Mouse (Mus musculus): ENCODE measurements at regions not wholly inside any gene's neighbourhood (a gene's known extent, or its start where the extent isn't known, plus 50 kb on each side); places are given as distances from the start of the nearest gene placed in this dataset.

GRCm38 (mm10) chr10:67644280-67644679 is 95.5 kb upstream of the Ado start:
- Histone ChIP-seq H3K27me3 (replicated peaks) (no peaks in the 10 kb centered on the region), H3K4me3 (no peak overlapping the region), H3K9me3 (replicated peaks) (no peaks in the 10 kb centered on the region), H3K4me2 (no peak overlapping the region), H3K4me1 (replicated peaks) (peaks cover 6% of the 10 kb centered on the region), H3K9ac (no peak overlapping the region), H3K36me3 (no peaks in the 10 kb centered on the region), H3K27ac (ENCODE audit: poor library complexity, severe bottlenecking) (0 out of 2 replicates have a peak overlapping the region, but pooled peaks have one; percentile 21)
- peak; percentile 53; the same call in 1 of the 2 replicates for ATAC-seq (ENCODE audit: insufficient number of reproducible peaks, low FRiP score)
- WGBS = 16% methylated on average over 1 of the region's 1 CpGs

GRCm38 (mm10) chr10:67643685-67644084 is 94.9 kb upstream of the Ado start:
- no peaks in the 10 kb centered on the region for H3K27me3 ChIP-seq (replicated peaks)
- no peaks in the 10 kb centered on the region for H3K9me3 ChIP-seq (replicated peaks)
- H3K4me2 ChIP-seq = no peak overlapping the region
- H3K36me3 ChIP-seq = no peaks in the 10 kb centered on the region
- WGBS = 26% methylated on average over 7 of the region's 7 CpGs
- H3K9ac ChIP-seq = no peak overlapping the region
- no peak overlapping the region for H3K4me3 ChIP-seq
- H3K4me1 ChIP-seq (replicated peaks) = peaks cover 6% of the 10 kb centered on the region
- no peak overlapping the region for H3K27ac ChIP-seq (ENCODE audit: poor library complexity, severe bottlenecking)
- ATAC-seq (ENCODE audit: insufficient number of reproducible peaks, low FRiP score) = no peak

GRCm38 (mm10) chr10:67637339-67637738 is 88.6 kb upstream of the Ado start:
- ATAC-seq (ENCODE audit: insufficient number of reproducible peaks, low FRiP score) = no peak
- H3K27me3 ChIP-seq (replicated peaks) = no peaks in the 10 kb centered on the region
- no peak overlapping the region for H3K27ac ChIP-seq (ENCODE audit: poor library complexity, severe bottlenecking)
- H3K36me3 ChIP-seq = no peaks in the 10 kb centered on the region
- no peak overlapping the region for H3K9ac ChIP-seq
- no peak overlapping the region for H3K4me3 ChIP-seq
- no peak overlapping the region for H3K4me2 ChIP-seq
- no peaks in the 10 kb centered on the region; the same call in 1 of the 2 replicates for H3K4me1 ChIP-seq (replicated peaks)
- 64% methylated on average over 5 of the region's 5 CpGs for WGBS
- H3K9me3 ChIP-seq (replicated peaks) = 0 out of 2 replicates have a peak, but pooled peaks cover 4% of the 10 kb centered on the region

- no peak for ATAC-seq (ENCODE audit: insufficient number of reproducible peaks, low FRiP score)
- Histone ChIP-seq H3K9ac (no peak overlapping the region), H3K4me3 (peak overlapping the region; percentile 30), H3K27me3 (replicated peaks) (no peaks in the 10 kb centered on the region), H3K27ac (ENCODE audit: poor library complexity, severe bottlenecking) (no peak overlapping the region), H3K4me1 (replicated peaks) (no peaks in the 10 kb centered on the region; the same call in 1 of the 2 replicates), H3K9me3 (replicated peaks) (0 out of 2 replicates have a peak, but pooled peaks cover 4% of the 10 kb centered on the region), H3K36me3 (no peaks in the 10 kb centered on the region), H3K4me2 (peak overlapping the region; percentile 60)
- 3% methylated on average over 13 of the region's 13 CpGs for WGBS
Measured at GRCm38 (mm10) chr10:67636569-67636968, 87.8 kb upstream of the Ado start.

DNA sequence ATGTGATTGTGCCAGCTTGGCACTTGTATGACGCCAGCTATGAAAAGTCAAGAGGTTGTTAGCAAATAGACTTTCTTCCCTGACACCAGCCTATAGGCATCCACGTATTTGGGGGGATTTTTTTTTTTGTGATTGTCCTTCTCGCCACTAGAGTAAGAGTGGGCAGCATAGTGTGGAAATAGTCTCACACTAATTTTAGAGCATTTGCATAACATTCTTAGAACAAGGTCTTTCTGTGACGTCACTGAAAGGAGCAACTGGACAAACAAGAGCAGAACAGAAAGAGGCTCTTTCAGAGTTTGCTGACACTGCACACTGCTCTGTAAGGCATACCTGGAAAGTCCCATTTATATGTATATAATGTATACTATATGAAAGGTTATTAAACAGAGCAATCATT is 86.0 kb upstream of the Ado start:
- H3K4me3 ChIP-seq = no peak overlapping the region
- H3K27me3 ChIP-seq (replicated peaks) = no peaks in the 10 kb centered on the region
- WGBS = 68% methylated on average over 4 of the region's 4 CpGs
- H3K9me3 ChIP-seq (replicated peaks) = 0 out of 2 replicates have a peak, but pooled peaks cover 4% of the 10 kb centered on the region
- ATAC-seq (ENCODE audit: insufficient number of reproducible peaks, low FRiP score) = no peak
- no peak overlapping the region for H3K9ac ChIP-seq
- H3K36me3 ChIP-seq = no peaks in the 10 kb centered on the region
- H3K4me2 ChIP-seq = no peak overlapping the region
- H3K27ac ChIP-seq (ENCODE audit: poor library complexity, severe bottlenecking) = no peak overlapping the region
- no peaks in the 10 kb centered on the region; the same call in 1 of the 2 replicates for H3K4me1 ChIP-seq (replicated peaks)

GRCm38 (mm10) chr10:67633063-67633462 is 84.3 kb upstream of the Ado start:
- 0 out of 2 replicates have a peak, but pooled peaks cover 4% of the 10 kb centered on the region for H3K9me3 ChIP-seq (replicated peaks)
- ATAC-seq (ENCODE audit: insufficient number of reproducible peaks, low FRiP score) = no peak
- no peak overlapping the region for H3K27ac ChIP-seq (ENCODE audit: poor library complexity, severe bottlenecking)
- H3K4me1 ChIP-seq (replicated peaks) = no peaks in the 10 kb centered on the region; the same call in 1 of the 2 replicates
- 92% methylated on average over 7 of the region's 7 CpGs for WGBS
- no peak overlapping the region for H3K4me3 ChIP-seq
- H3K27me3 ChIP-seq (replicated peaks) = no peaks in the 10 kb centered on the region
- H3K4me2 ChIP-seq = no peak overlapping the region
- H3K36me3 ChIP-seq = no peaks in the 10 kb centered on the region
- no peak overlapping the region for H3K9ac ChIP-seq

GRCm38 (mm10) chr10:67623338-67623737 is 74.6 kb upstream of the Ado start:
- Histone ChIP-seq H3K27me3 (replicated peaks) (no peaks in the 10 kb centered on the region), H3K9me3 (replicated peaks) (no peaks in the 10 kb centered on the region), H3K4me3 (no peak overlapping the region), H3K4me1 (replicated peaks) (no peaks in the 10 kb centered on the region), H3K36me3 (no peaks in the 10 kb centered on the region), H3K9ac (no peak overlapping the region), H3K27ac (ENCODE audit: poor library complexity, severe bottlenecking) (no peak overlapping the region), H3K4me2 (no peak overlapping the region)
- no peak for ATAC-seq (ENCODE audit: insufficient number of reproducible peaks, low FRiP score)
- WGBS = 82% methylated on average over 12 of the region's 12 CpGs

DNA sequence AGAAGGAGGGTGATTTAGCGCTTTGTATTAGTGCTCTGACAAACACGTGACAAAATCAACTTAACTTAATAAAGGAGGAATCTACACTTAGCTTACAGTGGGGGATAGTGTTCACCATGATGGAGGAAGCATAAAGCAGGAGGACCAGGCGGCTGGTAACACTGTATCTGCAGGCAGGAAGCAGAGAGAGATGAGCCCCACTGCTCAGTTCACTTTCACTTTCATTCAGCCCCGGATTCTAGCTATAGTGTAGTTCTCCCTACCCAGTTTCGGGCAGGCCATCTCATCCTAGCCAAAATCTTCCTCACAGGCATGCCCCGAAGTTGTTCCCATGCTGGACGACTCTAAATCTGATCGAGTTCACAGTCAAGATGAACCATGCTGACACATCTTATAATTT is 71.3 kb upstream of the Ado start:
- H3K27me3 ChIP-seq (replicated peaks) = no peaks in the 10 kb centered on the region
- H3K9me3 ChIP-seq (replicated peaks) = no peaks in the 10 kb centered on the region
- no peak overlapping the region for H3K27ac ChIP-seq (ENCODE audit: poor library complexity, severe bottlenecking)
- no peak overlapping the region for H3K9ac ChIP-seq
- H3K4me3 ChIP-seq = no peak overlapping the region
- no peak for ATAC-seq (ENCODE audit: insufficient number of reproducible peaks, low FRiP score)
- WGBS = 73% methylated on average over 8 of the region's 8 CpGs
- no peaks in the 10 kb centered on the region for H3K36me3 ChIP-seq
- no peak overlapping the region for H3K4me2 ChIP-seq
- H3K4me1 ChIP-seq (replicated peaks) = no peaks in the 10 kb centered on the region

- no peak for ATAC-seq (ENCODE audit: insufficient number of reproducible peaks, low FRiP score)
- Histone ChIP-seq H3K4me2 (no peak overlapping the region), H3K4me1 (replicated peaks) (0 out of 2 replicates have a peak, but pooled peaks cover 2% of the 10 kb centered on the region), H3K4me3 (no peak overlapping the region), H3K27me3 (replicated peaks) (no peaks in the 10 kb centered on the region), H3K9me3 (replicated peaks) (no peaks in the 10 kb centered on the region), H3K27ac (ENCODE audit: poor library complexity, severe bottlenecking) (no peak overlapping the region), H3K36me3 (no peaks in the 10 kb centered on the region), H3K9ac (no peak overlapping the region)
- WGBS = 75% methylated on average over 5 of the region's 5 CpGs
Measured at GRCm38 (mm10) chr10:67618112-67618511, 69.4 kb upstream of the Ado start.

GRCm38 (mm10) chr10:67615016-67615415 is 66.3 kb upstream of the Ado start:
- H3K4me3 ChIP-seq = no peak overlapping the region
- H3K27me3 ChIP-seq (replicated peaks) = no peaks in the 10 kb centered on the region
- H3K27ac ChIP-seq (ENCODE audit: poor library complexity, severe bottlenecking) = no peak overlapping the region
- H3K4me2 ChIP-seq = no peak overlapping the region
- H3K36me3 ChIP-seq = no peaks in the 10 kb centered on the region
- H3K9ac ChIP-seq = no peak overlapping the region
- WGBS = 55% methylated on average over 3 of the region's 3 CpGs
- H3K4me1 ChIP-seq (replicated peaks) = 0 out of 2 replicates have a peak, but pooled peaks cover 2% of the 10 kb centered on the region
- ATAC-seq (ENCODE audit: insufficient number of reproducible peaks, low FRiP score) = no peak
- no peaks in the 10 kb centered on the region for H3K9me3 ChIP-seq (replicated peaks)

- Histone ChIP-seq H3K9me3 (replicated peaks) (no peaks in the 10 kb centered on the region), H3K4me2 (no peak overlapping the region), H3K4me1 (replicated peaks) (0 out of 2 replicates have a peak, but pooled peaks cover 2% of the 10 kb centered on the region), H3K9ac (no peak overlapping the region), H3K27ac (ENCODE audit: poor library complexity, severe bottlenecking) (no peak overlapping the region), H3K4me3 (no peak overlapping the region), H3K27me3 (replicated peaks) (no peaks in the 10 kb centered on the region), H3K36me3 (no peaks in the 10 kb centered on the region)
- 82% methylated on average over 6 of the region's 6 CpGs for WGBS
- ATAC-seq (ENCODE audit: insufficient number of reproducible peaks, low FRiP score) = no peak
Measured at GRCm38 (mm10) chr10:67610689-67611088, 61.9 kb upstream of the Ado start.

- no peak overlapping the region for H3K9ac ChIP-seq
- no peaks in the 10 kb centered on the region for H3K9me3 ChIP-seq (replicated peaks)
- no peak overlapping the region for H3K27ac ChIP-seq (ENCODE audit: poor library complexity, severe bottlenecking)
- no peaks in the 10 kb centered on the region for H3K4me1 ChIP-seq (replicated peaks)
- no peaks in the 10 kb centered on the region for H3K36me3 ChIP-seq
- no peak overlapping the region for H3K4me3 ChIP-seq
- 35% methylated on average over 5 of the region's 5 CpGs for WGBS
- no peak overlapping the region for H3K4me2 ChIP-seq
- no peaks in the 10 kb centered on the region for H3K27me3 ChIP-seq (replicated peaks)
- no peak for ATAC-seq (ENCODE audit: insufficient number of reproducible peaks, low FRiP score)
Measured at GRCm38 (mm10) chr10:67608033-67608432, 59.3 kb upstream of the Ado start.

Measured in heart, embryonic 12.5 days (tissue).